In genomic region chr17:44422161-44422560, GRCm38 (mm10) we compare ENCODE assay signal across 32 mouse cellular contexts.
DNase-seq lines count a peak whose midpoint lies in the region; ATAC-seq and TF ChIP-seq lines count a peak whose summit lies in the region.
"Had no signal": no experiment of that assay in that cellular context is flagged by ENCODE, and none has a peak within 500 bp of the region (broad histone marks: within the 10 kb centered on the region; RNA-seq: fewer than 3 reads in every experiment).

No protein-coding gene starts in this region.

- H3K27me3 ChIP-seq in embryonic facial prominence, embryonic 13.5 days: 0 out of 2 replicates have a peak, but pooled peaks cover 5% of the 10 kb centered on the region
- H3K27me3 ChIP-seq: forebrain, embryonic 13.5 days; hindbrain, embryonic 13.5 days; neural tube, embryonic 12.5 days had no signal

- no peak overlapping the region for H3K4me3 ChIP-seq in layer of hippocampus, adult 2 months
- no peak overlapping the region for H3K4me3 ChIP-seq in embryonic facial prominence, embryonic 13.5 days
- H3K4me3 ChIP-seq: forebrain, embryonic 13.5 days; hindbrain, embryonic 13.5 days; myocyte; neural tube, embryonic 12.5 days had no signal

- H3K9me3 ChIP-seq in embryonic facial prominence, embryonic 13.5 days: no peaks in the 10 kb centered on the region
- H3K9me3 ChIP-seq: forebrain, embryonic 13.5 days; hindbrain, embryonic 13.5 days; neural tube, embryonic 12.5 days had no signal

- no peak overlapping the region for H3K27ac ChIP-seq in layer of hippocampus, adult 2 months
- H3K27ac ChIP-seq in embryonic facial prominence, embryonic 13.5 days: peak overlapping the region; percentile 77
- H3K27ac ChIP-seq: forebrain, embryonic 13.5 days; hindbrain, embryonic 13.5 days; kidney, postnatal 0 days; liver, embryonic 14.5 days; neural tube, embryonic 12.5 days had no signal

- no peak overlapping the region for H3K9ac ChIP-seq in embryonic facial prominence, embryonic 13.5 days
- H3K9ac ChIP-seq: forebrain, embryonic 13.5 days; hindbrain, embryonic 13.5 days; liver, embryonic 14.5 days; lung, embryonic 14.5 days; neural tube, embryonic 12.5 days had no signal

- H3K4me1 ChIP-seq in embryonic facial prominence, embryonic 13.5 days: peaks cover 51% of the 10 kb centered on the region
- H3K4me1 ChIP-seq: forebrain, embryonic 13.5 days; hindbrain, embryonic 13.5 days; neural tube, embryonic 12.5 days had no signal

- no peak for ATAC-seq in embryonic facial prominence, embryonic 13.5 days (ENCODE audit: insufficient number of reproducible peaks, insufficient read depth, low FRiP score, low TSS enrichment, low read depth)
- ATAC-seq: forebrain, embryonic 13.5 days; intestine, embryonic 16.5 days; midbrain, embryonic 16.5 days had no signal

- peak; percentile 8 for DNase-seq in layer of hippocampus, adult 9-11 months
- DNase-seq in layer of hippocampus, adult 2 months (ENCODE audit: low spot score in 2 of 2): no peak
- peak; percentile 28 for DNase-seq in right cerebral cortex, adult 18-20 months
- no peak for DNase-seq in right cerebral cortex, postnatal 14 days
- DNase-seq in adrenal gland, postnatal 36 days: no peak
- no peak for DNase-seq in ovary, postnatal 14 days (ENCODE audit: low spot score)
- DNase-seq: adrenal gland, postnatal 25 days; B cell, adult 2 months; cerebellum, adult 8-10 months; cerebellum, postnatal 25 days; gastrocnemius, postnatal 14 days; heart, postnatal 4 days; kidney, adult 8-10 months; kidney, postnatal 4 days; liver; lung, embryonic 14.5 days; lung, postnatal 36 days; right cerebral cortex, postnatal 25 days; spleen, adult 18-20 months; thymus, adult 18-20 months; thymus, postnatal 25 days had no signal

- 52% methylated on average over 2 of the region's 2 CpGs for WGBS in embryonic facial prominence, embryonic 13.5 days

- H3K4me2 ChIP-seq in embryonic facial prominence, embryonic 13.5 days: no peak overlapping the region
- H3K4me2 ChIP-seq: forebrain, embryonic 13.5 days; heart, embryonic 11.5 days; hindbrain, embryonic 13.5 days; lung, embryonic 14.5 days; midbrain, embryonic 11.5 days; neural tube, embryonic 12.5 days had no signal

- no peak for TF ChIP-seq CTCF in layer of hippocampus, adult 2 months (conservative IDR thresholded peaks at IDR 0.05)

- H3K36me3 ChIP-seq in embryonic facial prominence, embryonic 13.5 days: no peaks in the 10 kb centered on the region
- H3K36me3 ChIP-seq: hindbrain, embryonic 13.5 days; neural tube, embryonic 12.5 days had no signal

Comparison
In these comparisons a context has a peak if more than half of its experiments do, and no peak if none do; other contexts are left out.
1. DNase-seq: peak in layer of hippocampus, adult 9-11 months (single experiment) and right cerebral cortex, adult 18-20 months (single experiment); none in layer of hippocampus, adult 2 months (0 of 2), right cerebral cortex, postnatal 14 days (single experiment), adrenal gland, postnatal 36 days (0 of 2) and ovary, postnatal 14 days (single experiment).